Mouse (Mus musculus) embryonic facial prominence, embryonic 11.5 days (tissue): ENCODE data around the gene Nfkbia. TPM values are rescaled to one million over a fixed set of nuclear protein-coding genes. Genes with fewer than 3 reads are reported as not detected.

Source experiments
- ATAC-seq: fragments of 200-750 bp; cut with Nextera tagmentation; replicated peaks from 2 replicates; pipeline ENCODE4 v1.8.0; 2017; ENCODE audit warnings: low read depth; ENCODE audit not compliant: insufficient number of reproducible peaks, low FRiP score, low TSS enrichment
- DNase-seq: peaks from one replicate; pipeline ENCODE4 v3.0.0-alpha.2; 2015; ENCODE audit warnings: low spot score
- H3K27ac ChIP-seq: fragments of 300-500 bp; sonication (generic); replicated peaks from 2 replicates; pipeline ENCODE4 v1.5.1; 2014; ENCODE audit warnings: mild to moderate bottlenecking, low read depth, low read length, control low read depth
- H3K27me3 ChIP-seq: fragments of 300-500 bp; sonication (generic); 2 replicates; pipeline ENCODE4 v1.6.1; 2014; ENCODE audit warnings: mild to moderate bottlenecking, low read length, moderate library complexity, mixed read lengths; ENCODE audit not compliant: control insufficient read depth, insufficient read depth
- H3K36me3 ChIP-seq: fragments of 300-500 bp; sonication (generic); replicated peaks from 2 replicates; pipeline ENCODE4 v1.6.1; 2014; ENCODE audit warnings: low read depth, mild to moderate bottlenecking, low read length, moderate library complexity, mixed read lengths; ENCODE audit not compliant: control insufficient read depth, insufficient read depth
- H3K4me1 ChIP-seq: fragments of 300-500 bp; sonication (generic); 2 replicates; pipeline ENCODE4 v1.6.1; 2014; ENCODE audit warnings: low read length, mixed read lengths; ENCODE audit not compliant: control insufficient read depth, insufficient read depth
- H3K4me2 ChIP-seq: fragments of 300-500 bp; sonication (generic); 2 replicates; pipeline ENCODE4 v1.6.1; 2014; ENCODE audit warnings: low read depth, mild to moderate bottlenecking, control low read depth, low read length, moderate library complexity
- H3K4me3 ChIP-seq: fragments of 300-500 bp; sonication (generic); 2 replicates; pipeline ENCODE4 v1.5.1; 2014; ENCODE audit warnings: low read depth, low read length, control low read depth
- H3K9ac ChIP-seq: fragments of 300-500 bp; sonication (generic); replicated peaks from 2 replicates; pipeline ENCODE4 v1.6.1; 2014; ENCODE audit warnings: mild to moderate bottlenecking, control low read depth, low read length
- H3K9me3 ChIP-seq: fragments of 300-500 bp; sonication (generic); replicated peaks from 2 replicates; pipeline ENCODE4 v1.6.1; 2016; ENCODE audit warnings: mild to moderate bottlenecking, low read length, inconsistent platforms, mixed read lengths; ENCODE audit not compliant: control insufficient read depth
- WGBS: fragments of 180-500 bp; shearing (Covaris S2); extraction: QIAGEN DNeasy Blood & Tissue Kit; methylation state at CpG from one replicate; pipeline ENCODE4 v1.1.7; 2014; 5-methylcytosine and 5-hydroxymethylcytosine counted together
- polyA plus RNA-seq: library from polyadenylated mRNA; unstranded; fragments of >200 nt; fragmentation: Nextera tagmentation; extraction: Ambion mirVana; gene quantifications from 2 replicates; pipeline ENCODE4 v1.2.1, GENCODE M21; 2014

Nfkbia gene
- 56.9 and 60.7 TPM in 2 replicates for polyA plus RNA-seq

DNA sequence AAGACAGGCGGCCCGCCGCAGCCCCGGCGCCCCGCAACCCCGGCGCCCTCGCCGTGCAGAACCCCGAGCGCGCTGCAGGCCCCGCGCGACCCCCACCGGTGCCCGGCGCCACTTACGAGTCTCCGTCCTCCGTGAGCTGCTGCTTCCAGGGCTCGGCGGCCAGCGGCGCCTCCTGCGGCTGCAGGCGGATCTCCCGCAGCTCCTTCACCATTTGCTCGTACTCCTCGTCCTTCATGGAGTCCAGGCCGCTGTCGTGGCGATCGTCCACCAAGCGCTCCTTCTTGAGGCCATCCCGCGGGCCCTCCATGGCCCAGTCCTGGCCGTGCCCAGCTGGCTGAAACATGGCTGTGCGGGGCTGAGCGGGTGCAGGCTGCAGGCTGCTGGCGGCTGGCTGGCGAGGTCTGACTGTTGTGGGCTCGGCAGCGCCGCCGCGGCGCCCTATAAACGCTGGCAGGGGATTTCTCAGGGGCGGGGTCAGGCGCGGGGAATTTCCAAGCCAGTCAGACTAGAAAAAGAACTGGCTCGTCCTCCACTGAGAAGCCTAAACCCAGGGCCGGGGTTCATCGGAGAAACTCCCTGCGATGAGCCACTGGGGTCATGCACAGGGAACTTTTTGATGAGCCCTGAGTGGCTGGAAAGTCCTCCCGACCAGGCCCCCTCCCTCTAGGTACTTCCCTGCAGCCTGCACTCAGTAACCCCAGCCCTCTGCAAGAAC lies at the start of gene Nfkbia:
Nfkbia (minus strand) TSS at position 464 of the 715 bp plus-strand sequence.
- H3K9me3 ChIP-seq: no peaks in the 10 kb centered on the region
- peak within 1 kb of the TSS; percentile 87 for H3K4me3 ChIP-seq
- H3K27ac ChIP-seq: peak within 1 kb of the TSS; percentile 100
- H3K27me3 ChIP-seq: no peaks in the 10 kb centered on the region
- peaks cover 9% of the 10 kb centered on the region for H3K4me1 ChIP-seq
- ATAC-seq (peak; percentile 91), DNase-seq (peak; percentile 90)
- H3K36me3 ChIP-seq: peaks cover 5% of the 10 kb centered on the region
- under 1% methylated on average over 56 of the region's 58 CpGs for WGBS
- peak within 1 kb of the TSS; percentile 97 for H3K9ac ChIP-seq
- H3K4me2 ChIP-seq: peak within 1 kb of the TSS; percentile 63

DNA sequence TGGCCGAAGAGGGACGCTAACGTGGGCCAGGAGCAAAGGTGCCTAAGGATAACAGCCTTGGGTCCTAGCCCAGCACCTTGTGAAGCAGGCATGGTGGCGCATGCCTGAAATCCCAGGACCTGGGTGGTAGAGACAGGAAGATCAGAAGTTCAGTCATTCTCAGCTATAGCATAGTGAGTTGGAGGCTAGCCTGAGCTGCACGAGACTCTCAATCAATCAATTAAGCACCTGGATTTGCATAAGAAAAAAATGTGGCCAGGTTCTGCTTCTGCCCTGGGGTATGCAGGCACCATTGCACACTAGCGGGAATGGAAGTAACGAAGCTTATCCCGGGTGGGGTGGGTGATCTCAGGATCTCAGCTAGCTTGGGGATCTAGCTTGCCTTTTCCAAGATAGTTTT lies 46.7 kb upstream of the Nfkbia start:
- Histone ChIP-seq H3K4me2 (no peak overlapping the region), H3K4me3 (no peak overlapping the region), H3K9ac (no peak overlapping the region), H3K4me1 (no peaks in the 10 kb centered on the region), H3K27ac (no peak overlapping the region), H3K9me3 (no peaks in the 10 kb centered on the region), H3K27me3 (no peaks in the 10 kb centered on the region), H3K36me3 (no peaks in the 10 kb centered on the region)
- ATAC-seq (no peak), DNase-seq (no peak)
- 59% methylated on average over 8 of the region's 8 CpGs for WGBS

DNA sequence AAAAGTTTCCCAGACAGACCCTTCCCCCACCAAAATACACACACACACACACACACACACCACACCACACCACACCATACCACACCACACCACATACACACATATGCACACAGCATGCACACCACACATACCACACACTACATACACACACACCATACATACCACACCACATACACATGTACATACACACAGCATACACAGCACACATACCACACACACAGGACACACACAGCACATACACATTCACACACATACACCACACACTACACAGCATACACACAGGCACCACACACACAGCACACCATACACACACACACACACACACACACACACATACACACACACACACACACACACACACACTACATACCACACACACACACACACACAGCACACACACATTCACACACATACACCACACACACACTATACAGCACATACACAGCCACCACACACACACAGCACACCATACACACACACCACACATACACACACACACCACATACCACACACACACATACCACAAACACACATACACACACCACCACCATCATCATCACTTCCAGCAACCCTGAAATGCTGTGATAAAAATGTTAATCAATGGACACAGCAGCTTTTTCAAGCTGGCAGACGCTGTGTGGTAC lies 46.0 kb upstream of the Nfkbia start:
- no peak overlapping the region for H3K4me2 ChIP-seq
- H3K4me3 ChIP-seq: no peak overlapping the region
- H3K9ac ChIP-seq: no peak overlapping the region
- WGBS: 71% methylated on average over 1 of the region's 1 CpGs
- no peak overlapping the region for H3K27ac ChIP-seq
- H3K4me1 ChIP-seq: no peaks in the 10 kb centered on the region
- no peaks in the 10 kb centered on the region for H3K9me3 ChIP-seq
- DNase-seq (no peak), ATAC-seq (peak; percentile 80)
- H3K27me3 ChIP-seq: no peaks in the 10 kb centered on the region
- H3K36me3 ChIP-seq: no peaks in the 10 kb centered on the region

DNA sequence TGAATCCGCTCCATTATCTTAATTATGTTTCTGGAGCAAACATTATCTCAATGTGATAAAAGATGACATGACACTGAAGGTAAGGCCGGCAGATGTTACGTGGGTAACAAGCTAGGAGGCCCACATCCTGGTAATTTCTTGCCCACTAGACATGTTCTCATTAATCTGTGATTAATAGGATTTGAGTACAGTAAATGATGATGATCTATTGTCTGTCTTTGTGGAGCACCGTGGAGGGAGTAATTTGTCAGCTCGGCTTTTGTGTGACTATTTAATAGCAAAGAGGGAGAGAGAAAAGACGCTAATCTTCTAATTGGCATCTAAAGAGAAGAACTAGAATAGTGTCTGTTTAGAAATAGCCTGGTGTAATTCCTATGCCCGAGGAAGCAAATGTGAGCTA lies 45.3 kb upstream of the Nfkbia start:
- DNase-seq (no peak), ATAC-seq (no peak)
- no peak overlapping the region for H3K4me2 ChIP-seq
- no peak overlapping the region for H3K27ac ChIP-seq
- H3K4me3 ChIP-seq: no peak overlapping the region
- WGBS: 63% methylated on average over 7 of the region's 7 CpGs
- no peak overlapping the region for H3K9ac ChIP-seq
- H3K9me3 ChIP-seq: no peaks in the 10 kb centered on the region
- no peaks in the 10 kb centered on the region for H3K4me1 ChIP-seq
- H3K27me3 ChIP-seq: no peaks in the 10 kb centered on the region
- no peaks in the 10 kb centered on the region for H3K36me3 ChIP-seq

DNA sequence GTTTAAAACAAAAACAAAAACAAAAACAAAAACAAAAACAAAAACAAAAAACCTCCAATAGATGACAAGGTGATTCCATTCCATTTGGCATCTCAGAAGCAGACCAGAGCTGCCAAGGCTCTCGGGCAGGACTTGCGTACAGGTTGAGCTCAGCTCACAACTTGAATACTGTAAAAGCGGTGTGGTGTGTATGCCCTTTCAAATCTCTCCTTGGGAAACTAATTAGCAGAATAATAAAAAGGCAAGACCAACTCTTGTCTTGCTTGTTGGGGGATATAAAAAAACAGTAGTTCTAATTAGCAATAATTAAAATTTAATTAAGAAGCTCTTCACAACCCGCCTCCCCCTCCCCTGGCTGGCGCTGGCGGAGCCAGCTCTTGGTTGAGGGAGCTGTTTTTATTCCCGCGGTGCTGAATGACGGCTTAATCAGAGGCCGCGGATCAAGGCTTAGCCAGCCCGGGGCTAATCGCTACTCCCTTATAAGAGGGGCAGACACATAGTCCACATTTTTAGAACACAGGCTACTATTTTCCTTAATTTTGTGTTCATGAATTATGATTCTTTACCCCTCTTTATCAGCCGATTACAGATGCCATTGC lies 44.2 kb upstream of the Nfkbia start:
- Histone ChIP-seq H3K4me3 (no peak overlapping the region), H3K27ac (no peak overlapping the region), H3K4me1 (no peaks in the 10 kb centered on the region), H3K36me3 (no peaks in the 10 kb centered on the region), H3K9me3 (no peaks in the 10 kb centered on the region), H3K27me3 (no peaks in the 10 kb centered on the region), H3K9ac (no peak overlapping the region), H3K4me2 (no peak overlapping the region)
- peak; percentile 81 for DNase-seq
- WGBS: 6% methylated on average over 14 of the region's 14 CpGs
- no peak for ATAC-seq

DNA sequence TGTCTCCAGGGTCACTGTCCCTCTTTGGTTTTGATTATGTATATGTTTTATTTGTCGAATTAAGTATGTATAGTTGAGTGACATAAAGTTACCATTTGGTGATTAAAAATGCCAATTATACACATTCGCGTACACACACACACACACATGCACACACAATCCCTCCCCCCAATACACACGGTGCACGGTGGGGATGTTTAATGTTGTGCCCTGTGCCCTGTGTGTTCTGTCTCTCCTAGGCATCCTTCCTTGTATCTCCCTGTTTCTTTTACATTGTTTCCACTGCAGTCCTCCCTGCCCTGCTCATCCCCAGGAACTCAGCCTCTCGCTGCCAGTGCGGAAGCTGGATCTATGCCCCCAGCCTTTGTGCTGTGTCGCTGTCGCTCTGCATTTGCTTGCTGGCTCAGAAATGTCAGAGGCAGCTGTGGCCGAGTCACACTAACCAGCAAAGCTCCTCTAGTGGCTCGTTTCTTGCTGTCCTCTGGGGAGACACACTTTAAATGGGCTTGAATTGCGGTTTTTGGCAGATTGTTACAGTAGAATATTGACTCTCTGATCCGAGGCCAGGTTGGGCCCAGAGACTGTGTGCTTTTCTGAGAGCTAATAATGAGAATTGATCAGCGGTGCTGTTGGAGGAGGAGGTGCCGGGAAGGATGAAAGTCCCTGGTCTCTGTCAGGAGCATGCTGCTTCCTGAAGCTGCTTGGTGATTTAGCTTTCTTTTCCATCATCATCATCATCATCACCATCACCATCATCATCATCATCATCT lies 34.7 kb upstream of the Nfkbia start:
- no peak overlapping the region for H3K4me2 ChIP-seq
- ATAC-seq (no peak), DNase-seq (no peak)
- no peaks in the 10 kb centered on the region for H3K27me3 ChIP-seq
- WGBS: 66% methylated on average over 15 of the region's 15 CpGs
- no peak overlapping the region for H3K27ac ChIP-seq
- no peaks in the 10 kb centered on the region for H3K4me1 ChIP-seq
- H3K9ac ChIP-seq: no peak overlapping the region
- H3K4me3 ChIP-seq: no peak overlapping the region
- no peaks in the 10 kb centered on the region for H3K36me3 ChIP-seq
- no peaks in the 10 kb centered on the region for H3K9me3 ChIP-seq

DNA sequence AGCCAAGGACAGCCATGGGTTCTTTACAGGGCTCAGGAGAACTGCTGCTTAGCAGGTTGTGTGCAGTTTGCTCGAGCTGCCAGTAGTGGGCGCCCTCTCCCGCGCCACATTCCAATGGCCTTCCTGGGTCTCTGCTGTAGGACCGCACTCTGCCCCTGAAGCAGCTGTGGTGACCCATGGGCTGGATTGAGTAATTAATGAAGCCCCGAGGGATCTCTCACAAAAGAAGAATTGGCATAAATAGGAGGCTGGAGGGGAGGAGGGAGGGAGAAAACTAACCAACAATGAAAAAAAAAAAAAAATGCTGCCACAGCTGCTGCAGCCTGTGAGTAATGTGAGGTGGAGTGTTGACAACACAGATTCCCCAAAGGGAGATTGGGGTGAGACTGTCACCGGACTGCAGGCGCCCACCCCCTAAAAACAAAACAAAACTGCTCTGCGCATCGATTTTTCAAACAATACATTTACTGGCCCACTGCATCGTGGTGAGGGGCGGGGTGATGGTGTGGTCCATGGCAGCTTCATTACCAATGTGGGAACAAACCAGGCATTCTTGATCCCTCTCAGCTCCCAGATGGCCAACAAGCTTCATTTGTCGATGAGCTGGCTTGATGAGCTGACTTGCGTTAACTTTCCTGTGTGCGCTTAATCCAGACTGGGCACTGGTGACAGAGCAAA lies 25.8 kb upstream of the Nfkbia start:
- H3K9ac ChIP-seq: no peak overlapping the region
- 50% methylated on average over 15 of the region's 15 CpGs for WGBS
- no peaks in the 10 kb centered on the region for H3K36me3 ChIP-seq
- no peaks in the 10 kb centered on the region for H3K4me1 ChIP-seq
- H3K4me3 ChIP-seq: no peak overlapping the region
- DNase-seq (peak; percentile 47), ATAC-seq (peak; percentile 34; the same call in 1 of the 2 replicates)
- H3K4me2 ChIP-seq: no peak overlapping the region
- no peaks in the 10 kb centered on the region for H3K27me3 ChIP-seq
- H3K9me3 ChIP-seq: no peaks in the 10 kb centered on the region
- H3K27ac ChIP-seq: no peak overlapping the region
